Mouse (Mus musculus) heart, embryonic 10.5 days (tissue): ENCODE results near the gene Slc30a7. TPM values are rescaled to one million over a fixed set of nuclear protein-coding genes. Genes with fewer than 3 reads are reported as not detected.

Experiments used
- DNase-seq: peaks from one replicate; pipeline ENCODE4 v3.0.0-alpha.2; 2017; ENCODE audit warnings: low spot score
- H3K27ac ChIP-seq: fragments of 300-500 bp; sonication (generic); 2 replicates; pipeline ENCODE4 v1.5.1; 2016; ENCODE audit warnings: mild to moderate bottlenecking
- H3K27me3 ChIP-seq: fragments of 300-500 bp; sonication (generic); 2 replicates; pipeline ENCODE4 v1.6.1; 2016; ENCODE audit warnings: mild to moderate bottlenecking; ENCODE audit not compliant: poor library complexity, insufficient read depth, severe bottlenecking
- H3K36me3 ChIP-seq: fragments of 300-500 bp; sonication (generic); 2 replicates; pipeline ENCODE4 v1.6.1; 2016; ENCODE audit warnings: mild to moderate bottlenecking, moderate library complexity
- H3K4me1 ChIP-seq: fragments of 300-500 bp; sonication (generic); 2 replicates; pipeline ENCODE4 v1.6.1; 2016; ENCODE audit warnings: mild to moderate bottlenecking
- H3K4me3 ChIP-seq: fragments of 300-500 bp; sonication (generic); 2 replicates; pipeline ENCODE4 v1.5.1; 2016; ENCODE audit warnings: mild to moderate bottlenecking, moderate library complexity
- H3K9me3 ChIP-seq: fragments of 300-500 bp; sonication (generic); 2 replicates; pipeline ENCODE4 v1.6.1; 2016; ENCODE audit warnings: mild to moderate bottlenecking, moderate library complexity
- WGBS: fragments of 180-500 bp; shearing (Covaris S2); methylation state at CpG from one replicate; pipeline ENCODE4 v1.1.7; 2016; 5-methylcytosine and 5-hydroxymethylcytosine counted together
- polyA plus RNA-seq: library from polyadenylated mRNA; unstranded; fragments of >200 nt; fragmentation: Nextera tagmentation; extraction: Ambion mirVana; gene quantifications from 2 replicates; pipeline ENCODE4 v1.2.1, GENCODE M21; 2016

Slc30a7 gene
- 20.0 and 27.6 TPM in 2 replicates for polyA plus RNA-seq

DNA sequence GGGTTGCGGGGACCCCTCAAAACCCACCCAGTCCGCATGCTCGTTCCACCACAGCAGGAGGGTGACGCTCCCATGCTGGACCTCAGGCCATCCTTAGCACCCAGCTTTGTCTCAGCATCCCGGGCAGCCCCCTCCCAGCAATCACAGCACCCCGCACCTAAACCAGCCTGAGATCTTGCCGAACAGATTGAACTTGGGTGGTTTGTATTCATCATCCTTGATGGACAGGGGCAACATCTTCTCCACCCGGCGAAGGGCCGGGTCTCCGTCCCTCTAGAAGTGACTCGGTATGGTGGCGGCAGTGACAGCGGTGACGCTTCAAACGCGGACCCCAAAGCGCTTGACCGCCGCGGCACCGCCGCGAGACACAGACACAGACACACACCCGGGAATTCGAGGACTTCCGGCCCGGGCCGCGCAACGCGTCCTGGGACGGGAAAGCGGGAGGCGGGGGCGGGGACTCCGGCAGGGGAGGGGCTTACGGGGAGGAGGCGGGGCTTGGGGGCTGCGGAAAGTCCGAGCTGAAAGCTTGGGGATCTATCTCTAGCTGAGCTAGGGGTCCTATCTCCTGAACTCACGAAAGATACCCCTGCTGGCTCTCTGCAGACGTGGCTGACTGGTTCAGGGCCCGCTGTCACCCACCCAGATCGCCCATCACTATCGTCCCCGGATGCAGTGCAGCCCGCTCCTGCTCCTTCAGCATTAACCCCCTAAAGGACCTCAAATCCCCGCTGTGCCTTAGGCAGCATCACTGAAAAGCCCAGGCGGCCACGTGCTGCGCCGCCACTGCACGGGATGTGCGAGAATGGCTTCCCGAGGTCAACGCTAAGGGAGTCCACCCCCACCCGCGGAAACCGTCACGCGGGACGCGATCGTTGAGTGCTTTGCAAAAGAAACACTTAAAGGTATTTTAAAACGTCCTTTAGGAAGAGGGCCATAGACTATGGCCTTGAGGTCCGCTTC, at the start of gene Slc30a7, which contains the start of gene Extl2:
TSS of gene Slc30a7 (minus strand) at position 429 of the 963 bp plus-strand sequence.
TSS of gene Extl2 (plus strand) at position 485 of the 963 bp plus-strand sequence.
- Histone ChIP-seq H3K9me3 (no peaks in the 10 kb centered on the region), H3K4me3 (peak within 1 kb of the TSS; percentile 95), H3K4me1 (peaks cover 14% of the 10 kb centered on the region; the same call in 1 of the 2 replicates), H3K27ac (peak within 1 kb of the TSS; percentile 92), H3K36me3 (peaks cover 14% of the 10 kb centered on the region), H3K27me3 (no peaks in the 10 kb centered on the region)
- WGBS: under 1% methylated on average over 67 of the region's 67 CpGs
- peak; percentile 96 for DNase-seq

DNA sequence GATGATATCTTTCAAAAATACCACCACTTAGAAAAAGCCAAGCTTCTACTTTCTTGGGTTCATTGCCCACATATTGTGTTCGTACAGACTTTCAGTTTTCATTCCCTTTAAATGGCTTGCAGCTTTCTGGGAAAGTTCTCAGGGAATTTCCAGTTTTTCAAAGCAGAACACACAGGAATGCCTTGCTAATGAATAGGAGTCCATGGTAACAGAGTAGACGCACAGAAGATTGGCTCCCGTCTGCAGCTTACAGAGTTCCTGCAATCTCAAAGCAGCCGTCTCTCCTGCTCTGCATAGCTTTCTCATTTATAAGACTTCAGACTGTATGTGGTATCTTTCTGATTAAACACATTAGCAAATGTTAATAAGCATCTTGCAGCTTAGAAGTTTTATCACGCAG, 39.8 kb upstream of the Slc30a7 start:
- H3K27ac ChIP-seq: no peak overlapping the region
- H3K27me3 ChIP-seq: no peaks in the 10 kb centered on the region
- no peaks in the 10 kb centered on the region for H3K36me3 ChIP-seq
- H3K4me3 ChIP-seq: no peak overlapping the region
- no peak for DNase-seq
- no peaks in the 10 kb centered on the region for H3K4me1 ChIP-seq
- 65% methylated on average over 5 of the region's 5 CpGs for WGBS
- no peaks in the 10 kb centered on the region for H3K9me3 ChIP-seq

DNA sequence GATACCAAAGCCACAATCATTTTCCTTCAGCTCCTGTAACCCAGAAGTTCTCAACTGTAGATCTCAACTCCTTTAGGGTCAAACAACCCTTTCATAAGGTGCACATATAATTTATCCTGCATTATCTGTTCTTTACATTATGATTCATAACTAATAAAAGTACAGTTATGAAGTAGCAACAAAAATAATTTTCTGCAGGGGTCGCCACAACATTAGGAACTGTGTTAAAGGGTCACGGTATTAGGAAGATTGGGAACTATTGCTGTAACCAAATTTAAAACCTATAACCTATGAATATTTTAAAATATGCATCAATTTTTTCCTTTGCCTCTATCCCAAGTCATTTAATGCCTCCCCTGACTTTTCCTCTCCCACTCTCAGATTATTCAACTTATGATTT, 38.8 kb upstream of the Slc30a7 start:
- Histone ChIP-seq H3K4me3 (no peak overlapping the region), H3K36me3 (no peaks in the 10 kb centered on the region), H3K4me1 (no peaks in the 10 kb centered on the region), H3K9me3 (no peaks in the 10 kb centered on the region), H3K27ac (no peak overlapping the region), H3K27me3 (no peaks in the 10 kb centered on the region)
- no peak for DNase-seq
- WGBS: 71% methylated on average over 2 of the region's 2 CpGs

DNA sequence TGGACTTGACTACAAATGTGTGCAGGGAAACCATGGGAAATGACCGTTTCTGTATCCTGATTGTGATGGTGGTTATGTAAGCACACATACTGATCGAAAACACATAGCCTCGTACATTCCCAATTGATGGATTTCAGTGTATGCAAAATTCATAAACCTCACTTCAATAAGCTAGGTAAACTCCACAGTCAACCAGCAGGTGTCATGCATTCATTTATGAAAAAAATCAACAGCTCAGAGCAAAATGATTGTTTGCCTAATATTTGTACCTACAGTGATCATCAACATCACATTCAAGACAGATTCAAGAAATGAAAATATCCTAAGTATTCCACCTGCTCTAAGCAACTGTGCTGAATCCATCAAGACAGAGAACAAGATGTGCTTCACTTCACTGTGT, 33.6 kb upstream of the Slc30a7 start:
- no peak for DNase-seq
- H3K27ac ChIP-seq: no peak overlapping the region
- WGBS: 79% methylated on average over 3 of the region's 3 CpGs
- H3K27me3 ChIP-seq: no peaks in the 10 kb centered on the region
- no peaks in the 10 kb centered on the region for H3K9me3 ChIP-seq
- H3K36me3 ChIP-seq: no peaks in the 10 kb centered on the region
- H3K4me3 ChIP-seq: no peak overlapping the region
- H3K4me1 ChIP-seq: no peaks in the 10 kb centered on the region

DNA sequence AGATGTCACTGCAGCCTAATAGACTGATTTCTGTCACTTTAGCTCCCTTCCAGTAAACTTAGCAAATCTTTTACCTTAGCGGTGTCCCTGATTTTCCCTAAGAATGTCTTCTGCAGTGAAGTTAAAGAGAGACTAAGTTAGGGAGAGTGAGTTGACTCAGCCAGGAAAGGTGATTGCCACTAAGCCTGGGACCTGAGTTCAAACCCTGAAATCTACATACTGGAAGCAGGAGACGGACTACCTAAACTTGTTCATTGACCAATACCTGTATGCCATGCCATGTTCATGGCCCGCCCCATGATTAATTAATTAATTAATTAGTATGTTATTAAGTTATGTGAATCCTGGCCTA, 26.6 kb upstream of the Slc30a7 start:
- no peaks in the 10 kb centered on the region for H3K4me1 ChIP-seq
- H3K27ac ChIP-seq: no peak overlapping the region
- H3K36me3 ChIP-seq: no peaks in the 10 kb centered on the region
- H3K27me3 ChIP-seq: no peaks in the 10 kb centered on the region
- WGBS: 59% methylated on average over 3 of the region's 3 CpGs
- no peak for DNase-seq
- H3K9me3 ChIP-seq: no peaks in the 10 kb centered on the region
- no peak overlapping the region for H3K4me3 ChIP-seq

DNA sequence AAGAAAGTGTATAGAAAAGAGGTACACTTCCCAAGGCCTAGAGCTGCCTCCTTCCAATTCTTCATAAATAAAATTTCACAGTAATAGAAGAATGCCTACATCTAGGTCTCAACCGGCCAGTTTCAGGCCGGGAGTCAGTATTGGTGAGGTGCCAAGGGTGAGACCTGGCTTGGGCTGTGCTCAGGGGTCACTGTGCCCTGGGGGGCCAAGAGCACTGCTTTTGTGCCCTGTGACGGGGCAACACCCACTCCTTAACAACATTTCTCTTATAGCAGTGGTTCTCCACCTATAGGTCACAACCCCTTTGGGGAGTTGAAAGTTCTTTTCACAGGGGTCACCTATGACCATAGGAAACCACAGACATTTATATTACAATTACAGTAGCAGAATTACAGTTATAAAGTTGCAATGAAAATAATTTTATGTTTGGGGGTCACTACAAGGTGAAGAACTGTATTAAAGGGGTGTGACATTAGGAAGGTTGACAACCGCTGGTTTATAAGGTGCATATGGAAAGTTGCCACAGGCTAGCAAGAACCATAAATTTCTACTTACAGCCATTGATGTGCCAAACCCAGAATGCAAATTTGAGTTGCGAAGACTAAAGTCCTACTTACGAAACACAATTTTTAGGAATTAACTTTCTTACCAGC, 26.1 kb upstream of the Slc30a7 start:
- Histone ChIP-seq H3K27me3 (no peaks in the 10 kb centered on the region), H3K27ac (no peak overlapping the region), H3K36me3 (no peaks in the 10 kb centered on the region), H3K4me3 (no peak overlapping the region), H3K4me1 (no peaks in the 10 kb centered on the region), H3K9me3 (no peaks in the 10 kb centered on the region)
- WGBS: 56% methylated on average over 6 of the region's 6 CpGs
- no peak for DNase-seq

DNA sequence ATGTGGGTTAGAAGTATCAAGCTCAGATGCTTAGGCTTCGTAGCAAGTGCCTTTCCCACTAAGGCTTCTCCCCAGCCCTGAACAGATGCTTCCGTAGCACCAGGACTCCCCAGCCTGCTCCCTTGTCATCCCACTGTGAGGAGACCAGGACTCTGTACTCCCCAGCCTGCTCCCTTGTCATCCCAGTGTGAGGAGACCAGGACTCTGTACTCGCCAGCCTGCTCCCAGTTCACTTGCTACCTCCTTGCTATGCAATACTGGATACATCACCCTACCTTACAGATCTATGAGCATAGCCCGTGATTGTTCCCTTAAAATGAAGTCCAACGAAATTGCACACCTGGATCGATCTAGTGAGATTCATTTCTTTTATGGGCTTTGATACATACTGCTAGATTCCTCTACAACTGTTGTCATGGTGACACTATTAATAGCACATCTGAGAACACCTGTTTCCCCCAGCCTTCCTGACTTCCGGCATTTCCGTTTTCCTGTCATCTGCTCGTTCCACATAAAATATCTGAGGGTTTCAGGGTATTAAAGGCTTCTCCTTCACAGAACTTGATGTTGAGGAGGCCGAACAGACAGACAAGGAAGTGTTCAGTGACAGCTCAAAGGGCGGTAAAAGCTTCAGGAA, 23.1 kb upstream of the Slc30a7 start:
- DNase-seq: no peak
- H3K4me3 ChIP-seq: no peak overlapping the region
- no peaks in the 10 kb centered on the region for H3K4me1 ChIP-seq
- H3K27ac ChIP-seq: no peak overlapping the region
- H3K36me3 ChIP-seq: peaks cover 10% of the 10 kb centered on the region
- 64% methylated on average over 11 of the region's 11 CpGs for WGBS
- no peaks in the 10 kb centered on the region for H3K9me3 ChIP-seq
- no peaks in the 10 kb centered on the region for H3K27me3 ChIP-seq

DNA sequence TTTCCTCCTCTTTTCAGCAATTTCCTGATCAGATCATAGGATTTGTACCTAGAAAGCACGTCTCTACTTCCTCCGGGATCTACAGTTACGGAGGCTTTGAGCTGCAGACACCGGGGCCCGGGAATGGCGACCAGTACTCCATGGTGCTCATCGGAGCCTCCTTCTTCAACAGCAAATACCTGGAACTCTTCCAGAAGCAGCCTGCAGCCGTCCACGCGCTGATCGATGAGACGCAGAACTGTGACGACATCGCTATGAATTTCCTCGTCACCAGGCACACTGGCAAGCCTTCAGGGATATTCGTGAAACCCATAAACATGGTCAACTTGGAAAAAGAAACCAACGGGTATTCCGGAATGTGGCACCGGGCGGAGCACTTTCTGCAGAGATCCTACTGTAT, 19.8 kb upstream of the Slc30a7 start:
- 87% methylated on average over 20 of the region's 20 CpGs for WGBS
- Histone ChIP-seq H3K27me3 (no peaks in the 10 kb centered on the region), H3K36me3 (peaks cover 10% of the 10 kb centered on the region), H3K4me3 (no peak overlapping the region), H3K27ac (no peak overlapping the region), H3K4me1 (no peaks in the 10 kb centered on the region), H3K9me3 (no peaks in the 10 kb centered on the region)
- DNase-seq: no peak

DNA sequence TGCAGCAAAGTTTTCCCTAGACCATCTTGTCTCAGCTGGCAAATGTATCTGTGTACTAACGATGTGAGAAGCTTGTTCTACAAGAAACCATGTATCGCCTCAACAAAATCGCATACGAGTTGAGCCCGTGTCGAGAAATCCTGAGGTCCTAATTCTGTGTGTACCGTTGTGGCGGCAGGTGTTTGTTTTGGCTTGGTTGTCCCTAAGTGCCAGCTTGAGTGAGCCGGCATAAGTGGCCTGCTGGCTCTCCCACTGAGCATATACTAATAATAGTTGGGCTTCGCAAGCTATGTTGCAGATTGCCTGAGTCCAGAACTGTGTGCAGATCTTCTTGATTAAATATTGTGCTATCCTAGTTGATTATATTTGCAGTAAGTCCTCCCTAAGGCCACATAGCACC, 18.5 kb upstream of the Slc30a7 start:
- H3K27ac ChIP-seq: no peak overlapping the region
- H3K9me3 ChIP-seq: no peaks in the 10 kb centered on the region
- peaks cover 10% of the 10 kb centered on the region for H3K36me3 ChIP-seq
- no peak for DNase-seq
- no peak overlapping the region for H3K4me3 ChIP-seq
- no peaks in the 10 kb centered on the region for H3K27me3 ChIP-seq
- WGBS: 85% methylated on average over 10 of the region's 10 CpGs
- H3K4me1 ChIP-seq: no peaks in the 10 kb centered on the region

DNA sequence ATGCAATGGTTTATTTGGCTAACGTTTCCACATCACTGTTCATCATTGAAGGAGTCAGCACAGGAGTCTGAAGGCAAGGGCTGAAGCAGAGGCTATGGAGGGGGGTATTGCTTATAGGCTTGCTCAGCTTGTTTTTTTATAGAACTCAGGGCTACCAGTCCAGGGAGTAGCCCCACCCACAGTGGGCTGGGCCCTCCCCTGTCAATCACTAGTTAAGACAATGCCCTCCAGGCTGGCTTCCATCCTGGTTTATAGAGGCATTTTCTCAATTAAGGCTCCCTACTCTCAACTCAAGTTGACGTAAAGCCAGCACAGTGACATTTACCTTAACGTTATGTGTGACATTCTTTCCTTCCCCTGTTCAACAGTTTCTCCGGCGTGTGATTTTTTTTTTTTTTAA, 17.5 kb upstream of the Slc30a7 start:
- WGBS: 82% methylated on average over 5 of the region's 5 CpGs

DNA sequence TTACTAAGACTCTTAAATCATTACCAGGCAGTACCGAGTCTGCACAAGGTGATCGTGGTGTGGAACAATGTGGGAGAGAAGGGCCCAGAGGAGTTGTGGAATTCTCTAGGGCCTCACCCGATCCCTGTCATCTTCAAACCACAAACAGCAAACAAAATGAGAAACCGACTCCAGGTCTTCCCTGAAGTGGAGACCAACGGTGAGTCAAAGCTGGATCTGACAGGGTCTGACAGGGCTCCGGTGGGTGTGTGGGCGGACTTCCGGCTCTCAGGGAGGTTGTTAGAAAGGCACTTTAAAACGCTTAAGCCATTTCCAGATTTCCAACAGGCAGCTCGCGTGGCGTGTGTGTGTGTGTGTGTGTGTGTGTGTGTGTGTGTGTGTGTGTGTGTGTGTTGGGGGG, 17.0 kb upstream of the Slc30a7 start:
- no peak overlapping the region for H3K27ac ChIP-seq
- H3K27me3 ChIP-seq: no peaks in the 10 kb centered on the region
- peaks cover 10% of the 10 kb centered on the region for H3K36me3 ChIP-seq
- no peaks in the 10 kb centered on the region for H3K4me1 ChIP-seq
- DNase-seq: no peak
- WGBS: 84% methylated on average over 12 of the region's 12 CpGs
- H3K4me3 ChIP-seq: no peak overlapping the region
- no peaks in the 10 kb centered on the region for H3K9me3 ChIP-seq

More for the DNA sequence above, 17.5 kb upstream of the Slc30a7 start:
- Histone ChIP-seq H3K27me3 (no peaks in the 10 kb centered on the region), H3K36me3 (peaks cover 10% of the 10 kb centered on the region), H3K9me3 (no peaks in the 10 kb centered on the region), H3K27ac (no peak overlapping the region), H3K4me3 (no peak overlapping the region), H3K4me1 (no peaks in the 10 kb centered on the region)
- DNase-seq: no peak

DNA sequence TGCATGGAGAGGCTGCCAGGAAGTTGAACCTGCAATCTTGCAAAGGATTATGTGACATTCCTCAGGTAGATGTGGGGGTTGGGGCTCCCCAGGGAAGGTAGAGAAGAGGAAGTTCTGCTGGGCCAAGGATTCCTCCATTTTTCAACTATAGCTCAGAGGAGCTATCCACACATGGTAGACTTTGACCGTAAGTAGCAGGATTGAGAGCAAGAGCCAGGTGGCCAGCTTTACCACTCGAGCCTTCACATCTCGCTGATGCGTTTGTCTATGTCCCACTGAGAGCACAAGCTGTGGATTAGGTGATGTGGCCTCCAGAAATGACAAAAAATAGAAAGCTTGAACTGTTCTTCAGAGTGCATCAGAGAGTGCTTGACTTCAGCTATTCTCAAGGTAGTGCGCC, 11.9 kb upstream of the Slc30a7 start:
- Histone ChIP-seq H3K4me3 (no peak overlapping the region), H3K27me3 (no peaks in the 10 kb centered on the region), H3K27ac (no peak overlapping the region), H3K9me3 (no peaks in the 10 kb centered on the region), H3K36me3 (no peaks in the 10 kb centered on the region), H3K4me1 (no peaks in the 10 kb centered on the region)
- DNase-seq: no peak
- WGBS: 91% methylated on average over 5 of the region's 5 CpGs

DNA sequence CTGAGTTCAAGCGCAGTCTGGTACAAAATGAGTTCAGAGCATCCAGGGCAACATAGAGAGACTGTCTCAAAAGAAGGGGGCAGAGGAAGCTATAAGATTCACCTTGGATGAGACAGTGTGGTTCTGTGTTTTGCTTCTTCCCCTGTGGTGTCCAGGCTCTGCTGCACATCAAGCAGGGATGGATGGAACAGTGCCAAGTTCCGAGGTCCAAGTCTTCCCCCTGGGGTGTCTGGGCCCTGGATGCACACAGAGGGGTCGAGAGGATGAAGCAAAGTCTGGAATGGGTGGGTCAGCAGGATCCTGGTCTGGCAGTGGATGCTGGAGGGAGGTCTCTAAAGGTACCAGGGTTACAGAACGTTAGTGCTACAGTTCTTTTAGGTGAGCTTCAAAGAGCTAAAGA, 11.4 kb upstream of the Slc30a7 start:
- Histone ChIP-seq H3K27me3 (no peaks in the 10 kb centered on the region), H3K27ac (no peak overlapping the region), H3K36me3 (no peaks in the 10 kb centered on the region), H3K4me1 (no peaks in the 10 kb centered on the region), H3K4me3 (no peak overlapping the region), H3K9me3 (no peaks in the 10 kb centered on the region)
- 74% methylated on average over 4 of the region's 4 CpGs for WGBS
- DNase-seq: no peak
